Mouse (Mus musculus) lung, postnatal 0 days (tissue): Measurements from ENCODE around the gene Npw.

Source experiments
- CTCF ChIP-seq: IDR thresholded peaks from 2 replicates; pipeline ENCODE4 v1.5.1; 2016; ENCODE audit warnings: antibody characterized with exemption, mild to moderate bottlenecking
- EP300 ChIP-seq: IDR thresholded peaks from 2 replicates; pipeline ENCODE4 v1.6.1; 2016; ENCODE audit warnings: antibody characterized with exemption, mild to moderate bottlenecking, control low read depth

GRCm38 (mm10) chr17:24689251-24690081 lies 31.2 kb upstream of the Npw start, which contains the start of gene Syngr3:
- TF ChIP-seq CTCF (no peak), EP300 (no peak)
